Mouse (Mus musculus) small intestine, adult 2 months (tissue): ENCODE measurements around the gene Ssna1. TPM values are rescaled to one million over a fixed set of nuclear protein-coding genes. Genes with fewer than 3 reads are reported as not detected.
A peak's percentile ranks its signal among the peaks of the same experiment; 100 is the strongest.

Source experiments
- H3K27ac ChIP-seq: fragments of 200-500 bp; 2 replicates; pipeline ENCODE4 v1.5.1; 2012; ENCODE audit warnings: low read depth, low read length, control low read depth, inconsistent platforms; ENCODE audit not compliant: insufficient read depth
- H3K27me3 ChIP-seq: fragments of 200-500 bp; 2 replicates; pipeline ENCODE4 v1.6.1; 2012; ENCODE audit warnings: mild to moderate bottlenecking, moderate library complexity, low read length, inconsistent platforms; ENCODE audit not compliant: control insufficient read depth, insufficient read depth
- H3K36me3 ChIP-seq: fragments of 200-500 bp; 2 replicates; pipeline ENCODE4 v1.6.1; 2012; ENCODE audit warnings: mild to moderate bottlenecking, low read length, control low read depth, inconsistent platforms; ENCODE audit not compliant: control insufficient read depth, insufficient read depth
- H3K4me1 ChIP-seq: fragments of 200-500 bp; 2 replicates; pipeline ENCODE4 v1.6.1; 2012; ENCODE audit warnings: low read length, inconsistent platforms, mixed read lengths; ENCODE audit not compliant: control insufficient read depth, insufficient read depth, insufficient read length
- H3K4me3 ChIP-seq: fragments of 200-500 bp; 2 replicates; pipeline ENCODE4 v1.5.1; 2012; ENCODE audit warnings: low read depth, mild to moderate bottlenecking, control low read depth, inconsistent platforms, low read length, moderate library complexity
- CTCF ChIP-seq: fragments of 200-500 bp; IDR thresholded peaks from 2 replicates; pipeline ENCODE4 v1.5.1; 2012; ENCODE audit warnings: low read depth, mild to moderate bottlenecking, control low read depth, inconsistent platforms, low read length, moderate library complexity, mixed read lengths; ENCODE audit not compliant: insufficient replicate concordance, insufficient read length; ENCODE audit errors: extremely low read depth
- POLR2A ChIP-seq: fragments of 200-500 bp; IDR thresholded peaks from 2 replicates; pipeline ENCODE4 v1.6.1; 2012; ENCODE audit warnings: low read depth, mild to moderate bottlenecking, control low read depth, inconsistent platforms, low read length, moderate library complexity
- WGBS: fragments of 180-500 bp; shearing (Covaris S2); methylation state at CpG from one replicate; pipeline ENCODE4 v1.1.7; 2018; 5-methylcytosine and 5-hydroxymethylcytosine counted together
- polyA plus RNA-seq: library from polyadenylated mRNA; depleted of rRNA; stranded (reverse); fragments of >200 nt; gene quantifications from 2 replicates; pipeline ENCODE4 v1.2.3, GENCODE M21; 2012

Ssna1 gene
- polyA plus RNA-seq, 1 experiment = 55.9 TPM

DNA sequence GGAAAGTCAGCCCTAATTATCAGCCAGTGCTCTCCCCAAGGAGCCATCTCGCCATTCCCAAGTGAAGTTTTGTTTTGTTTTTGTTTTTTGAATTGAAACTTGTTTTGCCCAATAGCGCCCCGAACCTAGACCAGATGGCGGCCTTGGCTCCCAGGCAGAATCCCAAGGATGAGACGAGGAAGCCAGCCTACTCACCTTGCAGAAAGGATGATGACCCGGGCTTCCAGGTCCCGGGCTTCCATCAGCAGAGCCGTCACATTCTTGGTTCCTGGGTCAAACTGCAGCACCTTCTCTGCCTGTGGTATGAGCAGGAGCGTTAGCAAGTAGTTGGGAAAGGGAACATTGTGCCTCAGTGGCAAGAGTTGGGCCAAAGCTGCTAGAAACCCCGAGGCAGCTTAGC is 37.9 kb upstream of the Ssna1 start:
- WGBS = 58% methylated on average over 10 of the region's 10 CpGs
- Histone ChIP-seq H3K4me1 (peaks cover 2% of the 10 kb centered on the region; the same call in 1 of the 2 replicates), H3K36me3 (no peaks in the 10 kb centered on the region), H3K4me3 (no peak overlapping the region), H3K27ac (no peak overlapping the region), H3K27me3 (peaks cover 16% of the 10 kb centered on the region)
- TF ChIP-seq CTCF (no peak), POLR2A (no peak)

DNA sequence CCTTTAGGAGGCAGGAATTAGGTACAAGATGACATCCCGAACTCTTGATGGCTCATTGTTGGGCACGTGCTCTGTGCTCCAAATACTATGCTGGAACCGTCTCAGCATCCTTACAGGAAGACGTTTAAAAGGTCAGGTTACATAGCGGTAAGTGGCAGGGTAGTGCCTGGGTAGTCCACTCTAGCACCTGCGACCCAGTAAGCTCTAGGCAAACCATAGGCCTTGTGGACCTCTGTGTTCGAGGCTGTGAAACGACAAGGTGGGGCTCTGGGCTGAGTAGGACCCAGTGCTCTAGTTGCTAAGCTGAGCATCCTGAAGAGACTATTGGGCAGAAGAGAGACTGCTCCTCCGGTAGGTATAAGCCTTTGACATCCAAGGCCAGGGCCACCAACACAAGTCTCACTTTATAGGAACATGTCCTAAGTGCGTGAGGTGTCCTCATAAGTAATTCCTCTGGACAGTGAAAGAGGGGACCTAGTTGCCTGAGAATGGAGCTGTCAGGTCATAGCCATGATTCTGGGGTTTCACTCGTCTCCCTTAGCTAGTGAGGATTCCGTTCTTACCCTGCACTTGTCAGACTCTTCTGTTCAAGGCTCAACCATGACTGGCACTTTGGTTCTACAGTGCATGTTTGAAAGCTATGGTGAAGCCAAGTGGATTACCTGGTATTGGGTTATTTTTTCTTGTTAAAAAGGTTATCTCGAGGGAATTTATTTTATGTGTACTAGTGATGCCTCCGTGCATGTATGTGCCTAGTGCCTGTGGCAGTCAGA is 33.5 kb upstream of the Ssna1 start:
- 0 out of 2 replicates have a peak, but pooled peaks cover 3% of the 10 kb centered on the region for H3K4me1 ChIP-seq
- WGBS = 51% methylated on average over 14 of the region's 14 CpGs
- peaks cover 11% of the 10 kb centered on the region; the same call in 1 of the 2 replicates for H3K27me3 ChIP-seq
- TF ChIP-seq CTCF (no peak), POLR2A (no peak)
- no peak overlapping the region for H3K27ac ChIP-seq
- H3K4me3 ChIP-seq = no peak overlapping the region
- no peaks in the 10 kb centered on the region for H3K36me3 ChIP-seq

DNA sequence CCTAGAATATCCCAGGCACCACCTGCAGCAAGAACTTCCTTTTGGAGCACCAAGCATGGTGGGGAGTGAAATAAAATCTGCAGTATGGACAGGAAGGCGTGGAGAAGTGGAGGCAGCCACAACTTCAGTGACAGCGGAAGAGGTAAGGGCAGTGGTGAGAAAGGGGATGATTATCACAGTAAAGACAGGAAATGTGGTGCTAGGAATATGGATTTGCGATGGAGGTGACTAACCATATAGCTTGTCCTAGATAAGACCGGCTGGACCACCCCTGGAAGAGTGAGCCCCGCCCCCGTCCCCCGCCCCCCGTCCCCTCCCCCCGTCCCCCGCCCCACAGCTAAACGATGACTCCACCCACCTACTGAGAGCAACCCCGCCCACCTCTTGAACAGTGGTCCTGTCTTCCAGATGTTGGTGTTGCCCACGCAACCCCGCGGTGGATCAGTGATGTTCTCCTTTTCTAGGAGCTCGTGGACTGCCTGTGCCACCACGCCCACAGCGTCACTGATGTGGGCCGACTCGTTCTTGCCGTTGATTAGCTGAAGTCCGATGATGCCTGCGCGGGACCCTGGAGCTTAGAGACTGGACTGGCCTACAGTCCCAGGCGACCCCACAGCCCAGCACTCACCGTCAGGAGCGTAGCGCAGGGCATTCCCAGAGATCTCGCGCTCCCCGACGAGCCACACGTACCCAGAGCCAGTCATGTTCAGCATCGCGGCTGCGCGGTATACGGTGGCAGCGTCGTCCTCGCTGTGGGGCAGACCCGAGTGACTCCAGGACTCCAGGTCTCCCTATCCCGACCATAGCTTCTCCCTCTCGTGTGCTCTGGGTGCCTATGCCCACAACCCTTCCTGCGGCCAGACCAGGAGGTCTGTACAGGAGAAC is 32.7 kb upstream of the Ssna1 start:
- Histone ChIP-seq H3K4me3 (peak overlapping the region; percentile 44), H3K4me1 (0 out of 2 replicates have a peak, but pooled peaks cover 3% of the 10 kb centered on the region), H3K27ac (no peak overlapping the region), H3K27me3 (peaks cover 9% of the 10 kb centered on the region; the same call in 1 of the 2 replicates), H3K36me3 (no peaks in the 10 kb centered on the region)
- no peak for TF ChIP-seq CTCF
- TF ChIP-seq POLR2A = no peak
- 2% methylated on average over 44 of the region's 45 CpGs for WGBS

DNA sequence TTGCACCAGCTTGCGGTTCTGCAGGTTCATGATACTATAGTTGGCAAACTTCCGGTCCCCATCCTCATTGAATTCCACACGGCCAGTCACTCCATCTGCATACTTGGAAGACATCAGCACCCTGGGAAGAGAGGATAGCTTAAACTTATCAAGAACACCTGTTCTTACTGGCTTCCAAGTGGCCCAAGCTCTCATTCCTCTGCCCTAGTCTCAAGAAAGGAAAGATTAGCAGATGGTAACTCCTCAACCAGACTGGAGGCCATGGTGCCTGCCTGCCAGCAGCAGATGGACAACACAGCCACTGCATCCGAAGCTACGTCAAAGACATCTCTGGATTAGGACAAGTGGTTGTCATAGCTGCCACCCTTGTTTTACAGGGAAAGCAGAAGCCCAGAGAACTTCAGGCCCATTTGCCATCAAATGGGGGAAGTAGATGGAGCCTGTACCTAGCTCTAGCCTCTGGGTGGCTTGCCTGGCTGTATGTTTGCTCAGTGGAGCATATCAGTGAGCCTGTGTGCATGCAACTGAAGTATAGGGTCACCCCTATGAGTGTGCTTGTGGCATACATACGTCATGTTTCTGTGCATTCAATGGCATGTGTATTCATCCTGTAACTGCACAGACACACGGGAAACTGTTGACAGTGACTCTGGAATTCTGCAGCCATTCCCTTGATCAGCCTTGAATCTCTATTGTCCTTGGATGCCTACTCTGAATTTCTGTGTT is 31.9 kb upstream of the Ssna1 start:
- Histone ChIP-seq H3K27ac (no peak overlapping the region), H3K36me3 (no peaks in the 10 kb centered on the region), H3K4me1 (0 out of 2 replicates have a peak, but pooled peaks cover 3% of the 10 kb centered on the region), H3K27me3 (peaks cover 8% of the 10 kb centered on the region; the same call in 1 of the 2 replicates), H3K4me3 (no peak overlapping the region)
- 66% methylated on average over 7 of the region's 7 CpGs for WGBS
- TF ChIP-seq POLR2A = no peak

DNA sequence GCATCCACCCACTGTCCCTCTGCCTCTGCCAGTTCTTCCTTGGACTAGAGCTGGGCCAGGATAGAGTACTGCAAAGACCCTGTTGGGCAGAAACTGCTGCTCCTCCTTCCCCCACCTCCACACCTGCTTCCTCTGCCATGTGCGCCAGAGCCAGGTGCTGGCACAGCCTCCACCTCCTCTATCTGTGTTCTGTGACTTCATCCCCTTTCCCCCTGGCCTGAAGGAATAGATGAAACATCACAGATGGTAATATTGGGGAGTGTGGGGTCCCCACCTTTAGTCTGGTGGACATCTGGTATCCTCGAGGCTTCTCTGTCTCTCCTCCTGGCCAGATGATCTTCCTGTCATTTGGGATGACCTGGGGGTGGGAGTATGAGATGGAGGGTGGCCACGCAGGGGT is 31.2 kb upstream of the Ssna1 start:
- TF ChIP-seq CTCF = no peak
- no peak for TF ChIP-seq POLR2A
- Histone ChIP-seq H3K36me3 (no peaks in the 10 kb centered on the region), H3K4me1 (0 out of 2 replicates have a peak, but pooled peaks cover 3% of the 10 kb centered on the region)

DNA sequence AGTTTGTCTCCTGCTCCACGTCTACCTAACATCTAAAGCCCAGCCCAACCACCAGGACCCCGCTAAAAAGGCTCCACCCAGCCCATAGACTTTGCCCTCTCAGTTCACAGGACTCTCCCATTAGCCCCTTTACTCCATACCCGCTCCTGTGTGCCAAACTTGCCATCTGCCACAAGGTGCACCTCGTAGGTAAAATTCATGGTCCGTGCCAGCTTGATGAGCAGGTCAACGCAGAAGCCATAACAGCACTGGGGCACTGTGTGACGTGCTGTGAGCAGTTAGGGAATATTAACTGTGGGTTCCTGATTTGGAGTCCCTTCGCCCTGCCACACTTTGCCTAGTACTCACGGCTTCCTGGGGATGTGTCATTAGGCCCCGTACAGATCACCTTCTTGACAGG is 25.8 kb upstream of the Ssna1 start:
- no peaks in the 10 kb centered on the region for H3K4me1 ChIP-seq
- H3K4me3 ChIP-seq = no peak overlapping the region
- no peak overlapping the region for H3K27ac ChIP-seq
- no peak for TF ChIP-seq CTCF
- TF ChIP-seq POLR2A = no peak
- no peaks in the 10 kb centered on the region; the same call in 1 of the 2 replicates for H3K27me3 ChIP-seq
- 59% methylated on average over 10 of the region's 10 CpGs for WGBS
- no peaks in the 10 kb centered on the region for H3K36me3 ChIP-seq

More for the DNA sequence above, 31.2 kb upstream of the Ssna1 start:
- H3K4me3 ChIP-seq = no peak overlapping the region
- peaks cover 8% of the 10 kb centered on the region; the same call in 1 of the 2 replicates for H3K27me3 ChIP-seq
- H3K27ac ChIP-seq = no peak overlapping the region
- 54% methylated on average over 3 of the region's 3 CpGs for WGBS
